Mouse (Mus musculus): ENCODE measurements at regions not wholly inside any gene's neighbourhood (a gene's known extent, or its start where the extent isn't known, plus 50 kb on each side); places are given as distances from the start of the nearest gene placed in this dataset.

DNA sequence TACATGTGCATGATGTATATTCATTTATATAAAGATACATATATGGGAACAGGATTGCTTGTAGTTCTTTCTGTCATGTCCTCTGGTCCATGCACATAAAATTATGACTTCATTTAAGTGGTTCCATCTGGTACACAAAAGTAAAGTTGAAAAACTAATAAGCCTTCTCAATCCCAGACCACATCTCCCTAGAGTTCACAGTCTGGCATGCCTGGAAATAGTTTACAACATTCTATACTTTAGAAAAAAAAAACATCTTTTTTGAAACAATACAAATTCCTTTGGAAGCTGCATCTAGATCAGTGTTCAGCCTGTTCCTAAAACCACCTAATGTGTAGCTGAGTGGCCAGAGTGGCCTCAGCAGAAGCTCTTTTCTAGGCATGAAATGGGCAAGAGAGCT, 578.2 kb upstream of the Marcks start:
- no peak for DNase-seq (ENCODE audit: low spot score)

GRCm38 (mm10) chr10:37711459-37711858, 572.7 kb upstream of the Marcks start:
- DNase-seq (ENCODE audit: low spot score) = no peak

DNA sequence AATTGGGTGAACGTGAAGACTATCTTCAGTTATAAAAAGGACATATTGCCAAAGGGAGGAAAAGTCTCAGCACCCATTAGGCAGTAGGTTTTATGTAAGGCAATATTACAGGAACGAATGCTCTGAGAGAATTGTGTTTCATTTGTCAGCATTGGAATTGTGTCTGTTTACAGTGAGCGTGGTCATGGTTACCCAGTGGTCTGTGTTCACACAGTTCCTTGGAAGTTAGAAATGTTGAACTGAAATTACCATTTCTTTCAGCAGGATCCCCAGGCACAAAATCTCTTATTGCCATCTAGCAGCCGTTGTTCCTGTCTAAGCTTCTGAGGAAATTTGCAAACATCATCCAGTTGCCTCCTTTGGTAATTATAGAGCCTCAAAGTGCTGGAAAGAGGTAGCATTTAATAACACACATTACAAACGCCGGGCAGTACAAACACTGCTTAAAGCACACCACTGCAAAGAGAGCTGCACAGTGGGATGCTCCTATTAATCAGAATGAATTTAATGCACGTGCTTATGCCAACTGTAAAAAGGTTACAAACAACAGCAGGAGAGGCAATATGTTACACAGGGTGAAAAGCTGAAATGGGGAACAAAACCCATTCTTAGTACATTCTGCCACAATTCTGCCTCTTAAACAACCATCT, 555.4 kb upstream of the Marcks start:
- no peak for DNase-seq (ENCODE audit: low spot score)

- DNase-seq (ENCODE audit: low spot score) = no peak
These were observed 554.1 kb upstream of the Marcks start for GRCm38 (mm10) chr10:37692851-37693250.

GRCm38 (mm10) chr10:37691939-37692338, 553.2 kb upstream of the Marcks start:
- no peak for DNase-seq (ENCODE audit: low spot score)

DNA sequence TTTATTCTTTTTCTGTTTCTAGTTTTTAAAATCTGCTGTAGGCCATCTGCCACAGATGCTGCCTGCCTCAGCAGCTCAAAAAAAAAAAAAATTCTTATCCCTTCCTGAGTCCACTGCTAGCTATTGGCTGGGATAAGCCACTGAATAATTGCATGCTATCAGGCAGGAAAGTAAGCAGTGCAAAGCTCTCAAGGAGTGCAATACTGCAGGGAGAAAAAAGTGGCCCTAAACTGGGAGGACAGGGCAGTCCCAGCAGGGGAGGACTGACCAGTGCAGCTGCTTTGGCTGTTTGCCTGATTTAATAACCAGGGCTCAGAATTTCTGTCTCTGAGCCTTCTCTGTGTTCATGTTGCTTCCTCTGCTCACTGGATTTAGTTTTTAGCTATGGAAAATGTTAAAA, 544.4 kb upstream of the Marcks start:
- no peak for DNase-seq (ENCODE audit: low spot score)

DNA sequence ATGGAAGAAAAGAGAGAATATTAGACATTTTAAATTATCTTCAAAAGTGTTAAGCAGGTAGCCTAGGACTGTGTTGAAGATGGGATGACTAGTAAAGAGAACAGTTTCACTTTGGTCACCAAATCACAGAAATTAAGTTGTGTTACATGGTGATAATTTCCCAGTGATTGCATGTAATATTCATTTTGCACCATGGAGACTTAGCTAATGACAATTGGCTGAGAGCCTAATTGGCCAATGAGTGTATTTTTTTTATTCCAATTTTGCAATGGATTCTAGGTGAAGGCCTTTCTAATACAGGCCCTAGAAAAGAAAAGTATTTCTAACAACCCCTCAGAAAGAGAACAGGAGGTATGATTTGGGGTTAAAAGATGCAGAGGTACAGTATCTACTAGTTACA, 541.9 kb upstream of the Marcks start:
- no peak for DNase-seq (ENCODE audit: low spot score)

GRCm38 (mm10) chr10:37677826-37678225, 539.1 kb upstream of the Marcks start:
- DNase-seq (ENCODE audit: low spot score) = no peak

DNA sequence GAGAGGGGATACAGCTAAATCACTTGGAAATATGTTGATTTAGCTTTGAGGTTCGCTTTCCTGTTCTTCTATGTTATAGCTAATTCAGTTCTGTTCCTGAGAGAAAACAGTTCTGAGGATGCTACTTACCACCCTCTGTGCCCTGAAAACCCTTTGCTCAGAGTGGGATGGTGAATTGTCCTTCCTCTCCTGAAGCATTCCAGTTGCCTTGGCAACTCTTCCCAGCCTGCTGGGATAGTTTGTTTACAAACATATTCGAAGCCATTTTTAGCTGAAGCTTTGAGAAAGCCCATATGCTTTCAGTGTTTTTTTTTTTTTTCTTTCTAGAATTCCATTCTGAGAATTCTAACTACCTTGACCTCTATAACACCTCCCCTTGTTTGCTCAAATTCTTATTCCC, 530.1 kb upstream of the Marcks start:
- no peak for DNase-seq (ENCODE audit: low spot score)

DNA sequence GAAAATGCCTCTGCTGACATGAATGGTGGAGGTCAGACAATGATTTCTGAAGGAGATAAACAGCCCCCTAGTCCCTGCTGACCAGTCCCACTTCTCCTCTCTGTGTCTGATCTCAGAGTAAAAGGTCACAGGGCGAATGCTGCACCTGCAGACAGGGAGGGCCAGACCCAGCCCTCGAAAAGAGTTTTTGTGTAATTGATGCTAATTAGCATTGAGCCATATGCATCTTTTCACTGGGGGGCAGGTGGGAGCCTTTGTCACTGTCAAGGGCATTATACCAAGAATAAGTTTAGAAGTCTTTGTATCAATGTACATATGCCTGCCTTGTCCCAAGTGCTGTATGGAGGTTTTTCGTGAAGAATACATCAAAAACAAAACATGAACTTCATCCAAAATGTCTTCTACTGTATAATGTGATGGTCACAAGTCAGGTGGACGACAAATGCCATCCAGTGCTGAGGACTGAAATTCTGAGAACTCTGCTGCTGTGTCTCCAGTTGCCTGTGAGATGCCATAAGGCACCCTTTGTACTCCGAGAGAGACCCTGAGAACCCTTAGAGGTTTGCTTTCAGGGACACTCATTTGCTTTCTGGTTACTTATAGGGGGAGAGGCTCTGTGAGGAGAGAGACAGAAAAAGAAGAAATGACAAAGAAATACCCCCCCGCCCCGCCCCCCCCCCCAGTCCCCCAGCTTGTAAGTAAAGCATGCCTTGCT, 528.5 kb upstream of the Marcks start:
- DNase-seq (ENCODE audit: low spot score) = no peak

DNA sequence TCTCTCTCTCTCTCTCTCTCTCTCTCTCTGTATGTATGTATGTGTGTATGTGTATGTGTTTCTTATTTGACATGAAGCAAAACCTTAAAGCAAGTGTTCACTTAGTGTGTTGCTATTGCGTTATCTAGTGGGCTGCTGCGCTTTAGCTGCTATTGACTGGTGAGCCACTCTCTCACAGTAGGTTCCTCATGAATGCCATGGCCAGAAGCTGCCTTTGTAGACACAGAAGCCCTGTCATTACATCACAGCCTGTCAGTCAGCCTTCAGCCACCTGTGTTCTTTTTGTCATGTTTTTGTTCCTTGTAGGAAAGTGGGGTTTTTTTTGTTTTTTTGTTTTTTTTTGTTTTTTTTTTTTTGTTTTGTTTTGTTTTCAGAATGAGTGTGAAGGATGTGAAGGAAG, 527.8 kb upstream of the Marcks start:
- DNase-seq (ENCODE audit: low spot score) = no peak

- no peak for DNase-seq (ENCODE audit: low spot score)
These were observed 498.4 kb upstream of the Marcks start for GRCm38 (mm10) chr10:37637001-37637562.

DNA sequence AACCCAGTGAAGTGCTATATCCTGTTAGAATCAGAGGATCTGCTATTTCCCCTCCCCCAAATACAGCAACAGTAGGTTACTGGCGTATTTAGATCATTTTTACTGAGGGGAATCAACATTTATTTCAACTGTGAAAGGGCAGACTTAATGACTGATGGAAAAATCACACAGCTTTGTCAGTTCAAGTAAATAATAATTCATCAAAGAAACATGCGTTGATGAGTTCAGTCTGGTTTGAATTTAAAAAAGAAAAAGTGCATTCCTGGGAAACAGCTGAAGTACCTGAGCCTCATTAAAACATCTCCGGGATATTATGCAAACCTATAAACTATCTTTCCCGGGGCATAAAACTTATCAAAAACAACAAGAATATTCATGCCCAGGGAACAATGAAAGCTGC, 497.7 kb upstream of the Marcks start:
- DNase-seq (ENCODE audit: low spot score) = no peak

GRCm38 (mm10) chr10:37630403-37630802, 491.7 kb upstream of the Marcks start:
- no peak for DNase-seq (ENCODE audit: low spot score)

DNA sequence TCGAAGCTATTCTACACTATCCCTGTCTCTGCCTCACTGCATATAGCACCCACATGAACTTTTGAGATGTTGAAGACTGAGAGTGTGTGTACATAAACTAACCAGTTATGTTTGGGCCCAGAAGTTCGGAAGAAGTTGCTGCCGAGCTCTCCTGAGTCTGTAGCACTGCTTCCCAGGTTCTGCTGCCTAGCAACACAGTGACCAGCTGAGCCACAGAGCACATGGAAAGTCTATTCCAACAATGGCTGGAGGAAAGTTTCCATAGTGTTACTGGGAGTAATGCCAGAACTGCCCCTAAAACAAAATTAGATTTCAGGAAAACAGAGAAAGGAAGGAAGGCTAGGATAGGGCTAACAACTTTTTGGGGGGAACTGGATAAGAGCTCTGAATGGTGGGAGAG, 489.2 kb upstream of the Marcks start:
- no peak for DNase-seq (ENCODE audit: low spot score)

GRCm38 (mm10) chr10:37626758-37627201, 488.1 kb upstream of the Marcks start:
- DNase-seq (ENCODE audit: low spot score) = no peak

GRCm38 (mm10) chr10:37625972-37626757, 487.4 kb upstream of the Marcks start:
- no peak for DNase-seq (ENCODE audit: low spot score)

DNA sequence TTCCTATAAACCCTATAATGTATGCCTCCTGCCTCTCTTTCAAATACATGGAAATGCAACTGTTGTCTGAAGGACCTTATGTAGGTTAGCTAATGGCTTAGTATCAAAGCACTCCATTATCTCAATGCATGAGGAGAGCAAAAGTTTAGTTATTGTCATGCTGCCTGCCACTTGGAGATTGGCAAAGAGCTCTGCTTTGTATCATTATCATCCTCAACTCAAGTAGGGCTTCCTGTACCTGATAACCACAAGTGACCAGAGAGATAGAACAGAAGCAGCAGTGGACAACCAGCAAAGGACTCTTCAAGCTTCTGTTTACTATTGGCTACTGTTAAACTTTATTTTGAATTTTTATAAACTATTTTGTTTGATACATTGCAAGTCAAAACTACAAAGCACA, 484.3 kb upstream of the Marcks start:
- no peak for DNase-seq (ENCODE audit: low spot score)

GRCm38 (mm10) chr10:37618606-37619005, 479.9 kb upstream of the Marcks start:
- no peak for DNase-seq (ENCODE audit: low spot score)

- DNase-seq (ENCODE audit: low spot score) = no peak
These were observed 479.1 kb upstream of the Marcks start for GRCm38 (mm10) chr10:37617708-37618300.

GRCm38 (mm10) chr10:37615926-37616691, 477.4 kb upstream of the Marcks start:
- no peak for DNase-seq (ENCODE audit: low spot score)

- DNase-seq (ENCODE audit: low spot score) = no peak
These were observed 475.2 kb upstream of the Marcks start for GRCm38 (mm10) chr10:37613936-37614335.
